Mouse (Mus musculus): ENCODE measurements around the gene Ect2.

DNA sequence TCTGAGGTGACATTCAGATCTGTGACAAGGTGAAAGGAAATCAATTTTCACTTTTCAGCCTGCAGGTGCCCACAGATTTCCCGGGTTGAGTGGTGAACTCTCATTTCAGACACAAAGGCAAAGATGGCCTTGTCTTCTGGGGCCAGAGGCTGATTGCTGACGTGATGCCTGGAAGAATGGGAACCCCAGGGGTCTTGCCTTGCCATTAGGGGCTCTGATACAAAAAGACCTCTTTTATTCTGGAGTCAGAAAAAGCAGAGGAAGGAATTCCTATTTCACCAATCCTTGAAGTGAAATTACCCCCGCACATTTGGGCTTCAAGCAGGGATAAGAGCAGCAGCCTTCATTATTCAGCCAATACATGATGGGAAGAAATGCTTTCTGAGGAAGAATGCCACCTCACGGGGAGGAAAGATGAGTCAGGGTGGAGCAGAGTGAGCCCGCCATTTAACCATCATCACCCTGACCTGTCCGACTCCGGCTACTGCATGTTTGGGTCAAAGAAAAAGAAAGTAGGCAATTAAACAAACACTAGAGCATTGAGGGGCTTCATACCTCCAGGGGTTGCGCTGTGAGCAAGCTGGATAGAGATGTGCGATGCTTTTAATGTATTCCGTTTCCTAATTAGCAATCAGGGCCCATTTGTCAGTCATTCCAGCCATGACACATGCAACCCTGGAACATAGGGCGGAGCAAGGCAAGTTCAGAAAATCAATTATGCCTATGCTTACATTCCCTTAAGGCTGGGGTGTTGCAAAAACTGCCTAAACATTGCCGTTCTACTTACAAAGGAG, 94.0 kb downstream of the Ect2 start:
- no peak for TF ChIP-seq POLR2A (IDR thresholded peaks at IDR 0.05; ENCODE audit: extremely low read depth, insufficient read depth, low read length)
- no peak for TF ChIP-seq CTCF (IDR thresholded peaks at IDR 0.05; ENCODE audit: low read depth, low read length)

Measured in liver, adult 2 months (tissue).